Mouse (Mus musculus) G1E (cell line): ENCODE results near the gene Arhgap10. TPM values are rescaled to one million over a fixed set of nuclear protein-coding genes. Genes with fewer than 3 reads are reported as not detected.

Source experiments
- ATAC-seq: 2 replicates; pipeline ENCODE4 v1.8.0; 2016; ENCODE audit warnings: mild to moderate bottlenecking; ENCODE audit not compliant: insufficient number of reproducible peaks, poor library complexity, low FRiP score, severe bottlenecking; ENCODE audit errors: extremely low read depth
- DNase-seq: peaks from one replicate; pipeline ENCODE4 v3.0.0; 2012; ENCODE audit warnings: low spot score
- H3K27me3 ChIP-seq: 2 replicates; pipeline ENCODE4 v1.6.1; 2012; ENCODE audit warnings: mild to moderate bottlenecking, low read length, inconsistent platforms; ENCODE audit not compliant: insufficient read depth
- H3K36me3 ChIP-seq: replicated peaks from 2 replicates; pipeline ENCODE3; 2012; ENCODE audit warnings: mild to moderate bottlenecking, inconsistent platforms
- H3K4me1 ChIP-seq: 2 replicates; pipeline ENCODE4 v1.6.1; 2012; ENCODE audit warnings: low read depth, low read length, inconsistent platforms, mixed read lengths; ENCODE audit not compliant: insufficient read depth
- H3K4me3 ChIP-seq: 2 replicates; pipeline ENCODE4 v1.5.1; 2012; ENCODE audit warnings: low read depth, mild to moderate bottlenecking, inconsistent platforms, low read length, moderate library complexity, mixed read lengths
- H3K9me3 ChIP-seq: replicated peaks from 2 replicates; pipeline ENCODE4 v1.6.1; 2012; ENCODE audit warnings: inconsistent platforms
- CTCF ChIP-seq: IDR thresholded peaks from 2 replicates; pipeline ENCODE4 v1.5.1; 2012; ENCODE audit warnings: low read depth, low read length, inconsistent platforms, mixed read lengths
- GATA1 ChIP-seq: IDR thresholded peaks from 2 replicates; pipeline ENCODE4 v1.6.1; 2012; ENCODE audit warnings: borderline replicate concordance, low read length, inconsistent platforms, mixed read lengths
- GATA2 ChIP-seq: IDR thresholded peaks from 2 replicates; pipeline ENCODE4 v1.6.1; 2012; ENCODE audit warnings: low read depth, low read length, inconsistent platforms, borderline replicate concordance
- POLR2AphosphoS5 ChIP-seq: IDR thresholded peaks from 2 replicates; pipeline ENCODE4 v1.6.1; 2012; ENCODE audit warnings: low read depth, low read length, inconsistent platforms; ENCODE audit not compliant: insufficient replicate concordance
- TAL1 ChIP-seq: conservative IDR thresholded peaks from 2 replicates; pipeline ENCODE4 v1.6.1; 2012; ENCODE audit warnings: low read depth, low read length, inconsistent platforms, mixed read lengths
- polyA plus RNA-seq: library from polyadenylated mRNA; stranded (reverse); fragments of >175 nt; gene quantifications from 2 replicates; pipeline ENCODE4 v1.2.3, GENCODE M21; 2012
- total RNA-seq, 2 experiments: library from RNA; stranded (forward) in 1 of 2; stranded (reverse) in 1 of 2; fragments of 200-1000 nt in 1 of 2; fragments of >200 nt in 1 of 2; fragmentation: Nextera tagmentation in 1 of 2; gene quantifications; 2 replicates each; pipeline ENCODE4 v1.2.3; 2014 to 2017

The Arhgap10 gene
- total and polyA plus RNA-seq, 3 experiments: 20.3 to 26.1 (median 22.7) TPM

DNA sequence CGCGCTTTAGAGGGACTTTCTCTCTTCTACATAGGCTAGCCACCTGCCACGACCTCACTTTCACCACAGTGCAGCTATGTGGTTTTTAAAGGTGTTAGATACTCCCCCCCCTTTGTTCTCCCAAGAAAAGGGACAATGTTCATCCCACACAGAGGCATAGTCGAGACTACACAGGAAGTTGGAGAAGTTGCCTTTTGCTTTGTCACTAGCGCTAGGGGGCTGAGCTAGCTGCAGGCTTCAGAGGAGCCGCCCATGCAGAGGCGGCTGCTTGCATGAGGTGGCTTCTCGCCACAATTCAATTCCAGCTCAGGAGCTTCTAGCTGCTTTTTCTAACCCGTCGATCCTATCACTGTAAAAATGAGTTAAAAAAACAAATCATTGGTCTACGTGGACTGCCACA lies 225.1 kb downstream of the Arhgap10 start:
- no peak overlapping the region for H3K4me3 ChIP-seq
- no peak for TF ChIP-seq TAL1
- no peak for TF ChIP-seq GATA2
- no peak for TF ChIP-seq CTCF
- no peak for TF ChIP-seq POLR2AphosphoS5
- no peak for TF ChIP-seq GATA1
- H3K36me3 ChIP-seq: peaks cover 42% of the 10 kb centered on the region
- ATAC-seq: no peak
- H3K27me3 ChIP-seq: no peaks in the 10 kb centered on the region
- H3K9me3 ChIP-seq: no peaks in the 10 kb centered on the region
- peaks cover 2% of the 10 kb centered on the region; the same call in 1 of the 2 replicates for H3K4me1 ChIP-seq
- no peak for DNase-seq

DNA sequence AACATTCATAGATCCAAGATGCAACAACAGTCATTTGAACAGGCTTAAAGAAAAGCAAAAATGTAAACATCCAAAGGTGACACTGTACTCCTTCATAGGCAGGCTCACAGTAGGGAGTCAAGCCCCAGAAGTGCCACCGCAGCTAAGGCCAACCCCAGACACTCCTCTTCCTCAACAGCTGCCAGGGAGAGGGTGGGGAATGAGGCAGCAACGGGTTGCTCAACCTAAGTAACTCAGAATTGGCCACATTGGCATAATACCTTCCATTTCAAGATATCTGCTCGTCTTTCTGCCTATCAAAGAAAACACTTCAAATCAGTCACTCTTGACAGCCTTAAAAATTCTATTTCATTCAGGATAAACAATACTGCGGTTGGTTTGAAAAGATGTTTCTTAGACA lies 225.6 kb downstream of the Arhgap10 start:
- ATAC-seq (no peak), DNase-seq (no peak)
- Histone ChIP-seq H3K4me1 (peaks cover 2% of the 10 kb centered on the region; the same call in 1 of the 2 replicates), H3K27me3 (no peaks in the 10 kb centered on the region), H3K4me3 (no peak overlapping the region), H3K9me3 (no peaks in the 10 kb centered on the region), H3K36me3 (peaks cover 37% of the 10 kb centered on the region)
- TF ChIP-seq CTCF (no peak), GATA1 (no peak), TAL1 (no peak), POLR2AphosphoS5 (no peak), GATA2 (no peak)

DNA sequence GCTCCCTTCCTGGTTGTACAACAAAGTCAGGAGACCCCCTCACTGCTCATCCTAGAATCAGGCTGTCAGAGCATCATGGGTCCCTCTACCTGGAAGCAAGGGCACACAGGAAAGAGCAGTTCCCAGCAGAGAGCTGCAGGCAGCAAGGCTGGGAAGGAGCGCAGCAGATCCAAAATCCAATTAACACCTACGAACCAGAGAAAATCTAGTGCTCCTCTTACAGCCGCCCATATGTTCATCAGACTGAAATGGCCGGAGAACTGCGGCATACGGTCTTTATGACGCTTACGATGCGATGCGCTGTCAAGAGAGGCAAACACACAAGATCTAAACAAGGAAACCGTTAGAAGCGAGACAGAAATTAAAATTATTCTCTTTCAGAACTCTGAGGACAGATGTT lies 229.3 kb downstream of the Arhgap10 start:
- peaks cover 27% of the 10 kb centered on the region for H3K36me3 ChIP-seq
- H3K4me1 ChIP-seq: peaks cover 4% of the 10 kb centered on the region
- no peaks in the 10 kb centered on the region for H3K9me3 ChIP-seq
- TF ChIP-seq GATA2: no peak
- TF ChIP-seq TAL1: no peak
- TF ChIP-seq POLR2AphosphoS5: no peak
- no peak for TF ChIP-seq CTCF
- TF ChIP-seq GATA1: no peak
- no peaks in the 10 kb centered on the region for H3K27me3 ChIP-seq
- ATAC-seq (no peak), DNase-seq (no peak)
- H3K4me3 ChIP-seq: no peak overlapping the region

DNA sequence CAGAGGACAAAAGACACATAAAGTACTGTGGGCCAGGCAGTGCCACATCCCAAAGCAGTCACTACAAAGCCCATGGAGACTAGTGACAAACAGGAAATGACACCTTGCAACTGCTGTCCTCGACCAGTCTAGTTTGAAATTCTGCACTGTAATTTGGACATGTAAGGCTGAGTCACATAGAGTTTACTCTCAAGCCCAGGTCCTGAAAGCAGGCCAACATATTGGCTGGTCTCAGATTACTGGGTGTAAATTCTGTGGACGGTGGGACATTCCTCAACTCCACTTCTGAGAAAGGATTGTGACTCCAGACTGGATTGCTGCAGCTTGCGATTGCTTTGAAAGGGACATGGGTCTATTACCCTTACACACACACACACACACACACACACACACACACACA lies 229.7 kb downstream of the Arhgap10 start:
- H3K27me3 ChIP-seq: no peaks in the 10 kb centered on the region
- TF ChIP-seq TAL1 (no peak), POLR2AphosphoS5 (no peak), CTCF (no peak)
- peaks cover 27% of the 10 kb centered on the region for H3K36me3 ChIP-seq
- ATAC-seq (no peak), DNase-seq (no peak)
- H3K4me3 ChIP-seq: no peak overlapping the region
- H3K9me3 ChIP-seq: no peaks in the 10 kb centered on the region
- H3K4me1 ChIP-seq: peaks cover 4% of the 10 kb centered on the region

DNA sequence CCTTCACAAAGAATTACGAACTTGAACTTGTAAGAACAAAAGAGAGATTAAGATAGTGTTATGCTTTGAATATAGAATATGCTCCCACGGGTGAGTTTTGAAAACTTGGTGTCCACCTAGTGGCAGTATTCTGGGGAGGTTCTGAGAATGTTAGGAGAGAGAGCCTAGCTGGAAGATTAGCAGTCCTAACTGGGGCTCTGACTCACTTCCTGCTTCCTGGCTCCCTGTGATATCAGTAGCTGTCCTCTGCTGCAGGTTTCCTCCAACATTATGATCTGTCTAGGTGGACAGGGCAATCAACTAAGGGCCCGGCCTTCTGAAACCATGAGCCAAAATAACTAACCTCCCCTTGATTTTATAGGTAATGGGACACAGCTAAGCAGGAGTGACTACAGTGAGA lies 233.3 kb downstream of the Arhgap10 start:
- H3K9me3 ChIP-seq: no peaks in the 10 kb centered on the region
- no peak for TF ChIP-seq GATA2
- no peak for TF ChIP-seq GATA1
- no peak for TF ChIP-seq CTCF
- no peak for TF ChIP-seq POLR2AphosphoS5
- no peak for TF ChIP-seq TAL1
- DNase-seq: no peak
- H3K27me3 ChIP-seq: no peaks in the 10 kb centered on the region
- H3K4me1 ChIP-seq: peaks cover 5% of the 10 kb centered on the region
- no peak overlapping the region for H3K4me3 ChIP-seq
- peaks cover 29% of the 10 kb centered on the region for H3K36me3 ChIP-seq
- peak; percentile 28 for ATAC-seq

DNA sequence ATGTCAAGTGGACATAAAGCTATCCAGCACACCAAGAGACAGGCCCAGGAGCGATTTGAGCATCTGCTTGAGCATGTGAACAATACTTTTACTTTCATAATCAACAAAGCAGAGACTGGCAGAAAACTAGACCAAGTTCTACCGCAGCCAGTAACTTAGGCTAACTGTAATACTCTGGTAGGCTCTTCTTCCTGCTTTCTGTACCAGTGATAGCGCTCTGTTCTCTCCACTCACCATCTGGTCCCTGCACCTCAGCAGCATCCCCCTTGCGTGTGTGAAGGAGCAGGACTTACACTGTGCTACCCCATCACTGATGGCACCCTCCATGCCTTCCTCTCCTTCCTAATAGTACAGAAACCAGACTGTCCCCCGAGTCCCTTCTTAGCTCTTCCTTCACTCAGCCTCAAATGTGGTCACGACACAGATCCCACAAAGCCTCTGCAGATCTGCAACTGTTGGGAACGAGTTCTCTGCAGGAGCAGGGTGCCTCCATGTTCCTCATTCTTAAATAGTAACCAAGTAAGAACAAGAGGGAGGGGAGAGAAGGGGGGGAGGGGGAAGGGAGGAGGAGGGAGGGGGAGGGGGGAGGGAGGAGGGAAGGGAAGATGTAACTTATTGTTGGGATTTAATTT lies 235.0 kb downstream of the Arhgap10 start:
- H3K4me3 ChIP-seq: no peak overlapping the region
- no peak for DNase-seq
- no peaks in the 10 kb centered on the region for H3K9me3 ChIP-seq
- peaks cover 23% of the 10 kb centered on the region for H3K36me3 ChIP-seq
- H3K4me1 ChIP-seq: peaks cover 5% of the 10 kb centered on the region
- TF ChIP-seq GATA2: no peak
- no peak for TF ChIP-seq GATA1
- TF ChIP-seq TAL1: no peak
- no peak for TF ChIP-seq CTCF
- no peak for TF ChIP-seq POLR2AphosphoS5
- no peaks in the 10 kb centered on the region for H3K27me3 ChIP-seq
- ATAC-seq: no peak

DNA sequence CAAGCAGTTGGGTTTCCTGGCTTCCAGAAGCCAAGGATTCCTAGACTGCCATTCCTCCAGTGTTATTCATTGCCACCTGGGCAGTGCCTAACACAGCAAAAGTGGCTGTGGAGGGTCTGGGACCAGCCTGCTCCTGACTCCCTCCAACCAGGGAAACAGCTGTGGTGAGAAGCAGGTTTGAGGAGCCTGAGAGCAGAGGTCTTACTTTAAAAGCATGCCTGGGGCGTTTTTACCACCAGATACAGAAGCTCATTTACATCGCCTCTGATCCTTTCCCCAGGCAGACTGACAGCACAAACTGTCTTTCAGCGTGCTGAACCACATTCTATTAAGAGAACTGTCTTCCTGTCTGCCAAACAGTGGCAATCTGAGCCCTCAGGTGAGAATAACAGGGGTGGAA lies 237.8 kb downstream of the Arhgap10 start:
- no peak overlapping the region for H3K4me3 ChIP-seq
- H3K36me3 ChIP-seq: peaks cover 39% of the 10 kb centered on the region
- peaks cover 5% of the 10 kb centered on the region for H3K4me1 ChIP-seq
- ATAC-seq: no peak
- TF ChIP-seq CTCF: no peak
- no peak for TF ChIP-seq GATA2
- no peak for TF ChIP-seq GATA1
- TF ChIP-seq POLR2AphosphoS5: no peak
- no peak for TF ChIP-seq TAL1
- no peak for DNase-seq
- H3K9me3 ChIP-seq: no peaks in the 10 kb centered on the region
- no peaks in the 10 kb centered on the region for H3K27me3 ChIP-seq
